Mouse (Mus musculus) stomach, postnatal 0 days (tissue): ENCODE results near the gene Tspan18. TPM values are rescaled to one million over a fixed set of nuclear protein-coding genes. Genes with fewer than 3 reads are reported as not detected.

ENCODE experiments used
- ATAC-seq: fragments of 200-750 bp; cut with Nextera tagmentation; 2 replicates; pipeline ENCODE4 v1.8.0; 2017; ENCODE audit not compliant: low FRiP score, low TSS enrichment
- DNase-seq: peaks from one replicate; pipeline ENCODE4 v3.0.0-alpha.2; 2016; ENCODE audit warnings: low spot score
- H3K27ac ChIP-seq: fragments of 300-500 bp; sonication (generic); replicated peaks from 2 replicates; pipeline ENCODE4 v1.5.1; 2014; ENCODE audit warnings: mild to moderate bottlenecking, control low read depth
- H3K27me3 ChIP-seq: fragments of 300-500 bp; sonication (generic); 2 replicates; pipeline ENCODE4 v1.6.1; 2014; ENCODE audit warnings: low read length; ENCODE audit not compliant: control insufficient read depth, insufficient read depth
- H3K36me3 ChIP-seq: fragments of 300-500 bp; sonication (generic); 2 replicates; pipeline ENCODE4 v1.6.1; 2014; ENCODE audit warnings: low read length, mixed read lengths; ENCODE audit not compliant: control insufficient read depth, insufficient read depth
- H3K4me1 ChIP-seq: fragments of 300-500 bp; sonication (generic); replicated peaks from 2 replicates; pipeline ENCODE4 v1.6.1; 2014; ENCODE audit warnings: antibody characterized with exemption; ENCODE audit not compliant: control insufficient read depth, insufficient read depth
- H3K4me2 ChIP-seq: fragments of 300-500 bp; sonication (generic); replicated peaks from 2 replicates; pipeline ENCODE4 v1.6.1; 2014; ENCODE audit warnings: low read depth, mild to moderate bottlenecking, control low read depth, moderate library complexity
- H3K4me3 ChIP-seq: fragments of 300-500 bp; sonication (generic); 2 replicates; pipeline ENCODE4 v1.5.1; 2014; ENCODE audit warnings: low read depth, low read length, control low read depth
- H3K9ac ChIP-seq: fragments of 300-500 bp; sonication (generic); 2 replicates; pipeline ENCODE4 v1.6.1; 2014; ENCODE audit warnings: mild to moderate bottlenecking, low read length, control low read depth, mixed read lengths
- H3K9me3 ChIP-seq: fragments of 300-500 bp; sonication (generic); 2 replicates; pipeline ENCODE4 v1.6.1; 2016; ENCODE audit warnings: low read length; ENCODE audit not compliant: control insufficient read depth
- CTCF ChIP-seq: IDR thresholded peaks from 2 replicates; pipeline ENCODE4 v1.5.1; 2016; ENCODE audit warnings: antibody characterized with exemption, low read depth, mild to moderate bottlenecking, moderate library complexity
- EP300 ChIP-seq: optimal IDR thresholded peaks from 2 replicates; pipeline ENCODE3; 2016; ENCODE audit warnings: antibody characterized with exemption
- WGBS: fragments of 180-500 bp; shearing (Covaris S2); extraction: QIAGEN DNeasy Blood & Tissue Kit; methylation state at CpG from one replicate; pipeline ENCODE4 v1.1.7; 2014; 5-methylcytosine and 5-hydroxymethylcytosine counted together
- polyA plus RNA-seq: library from polyadenylated mRNA; unstranded; fragments of >200 nt; fragmentation: Nextera tagmentation; extraction: Ambion mirVana; gene quantifications from 2 replicates; pipeline ENCODE4 v1.2.1, GENCODE M21; 2015

Tspan18 gene
- polyA plus RNA-seq, 1 experiment from 2014 or later: 8.7 TPM

- H3K9ac ChIP-seq: no peak overlapping the region
- H3K36me3 ChIP-seq: no peaks in the 10 kb centered on the region
- H3K27me3 ChIP-seq: no peaks in the 10 kb centered on the region
- ATAC-seq (0 out of 2 replicates have a peak, but pooled peaks have one; percentile 24), DNase-seq (no peak)
- WGBS: 29% methylated on average over 2 of the region's 6 CpGs
- TF ChIP-seq CTCF: no peak
- no peak for TF ChIP-seq EP300
- H3K4me1 ChIP-seq: no peaks in the 10 kb centered on the region
- H3K4me3 ChIP-seq: no peak overlapping the region
- no peak overlapping the region for H3K4me2 ChIP-seq
- H3K9me3 ChIP-seq: no peaks in the 10 kb centered on the region
- H3K27ac ChIP-seq: no peak overlapping the region
Observed at GRCm38 (mm10) chr2:93372097-93372571, 37.8 kb upstream of the Tspan18 start.

DNA sequence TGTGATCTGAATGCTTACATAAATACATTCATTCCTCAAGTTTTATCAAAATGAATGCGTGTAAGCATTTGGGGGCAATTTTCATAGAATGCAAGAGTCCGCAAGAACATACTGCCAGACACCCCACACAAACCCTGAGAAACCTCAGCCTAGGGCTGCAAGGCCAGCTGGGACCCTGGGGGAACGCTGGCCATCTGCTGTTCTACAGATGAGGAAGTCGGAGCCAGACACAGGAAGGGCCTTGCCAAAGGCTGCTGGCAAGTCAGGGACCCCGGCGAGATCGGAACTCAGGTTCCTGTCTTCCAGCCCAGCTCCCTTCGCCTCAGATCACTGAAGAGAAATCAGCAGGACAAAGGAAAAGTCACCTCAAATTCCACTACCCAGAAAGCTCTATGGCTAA lies 34.6 kb upstream of the Tspan18 start:
- Histone ChIP-seq H3K36me3 (no peaks in the 10 kb centered on the region), H3K27ac (no peak overlapping the region), H3K4me2 (no peak overlapping the region), H3K4me1 (no peaks in the 10 kb centered on the region), H3K4me3 (no peak overlapping the region), H3K9ac (no peak overlapping the region), H3K9me3 (no peaks in the 10 kb centered on the region), H3K27me3 (no peaks in the 10 kb centered on the region)
- no peak for TF ChIP-seq CTCF
- no peak for TF ChIP-seq EP300
- 62% methylated on average over 8 of the region's 8 CpGs for WGBS
- ATAC-seq: no peak
- DNase-seq: no peak

GRCm38 (mm10) chr2:93367962-93368361 lies 33.7 kb upstream of the Tspan18 start:
- DNase-seq: no peak
- Histone ChIP-seq H3K27me3 (no peaks in the 10 kb centered on the region), H3K4me2 (no peak overlapping the region), H3K4me3 (no peak overlapping the region), H3K4me1 (no peaks in the 10 kb centered on the region), H3K9ac (no peak overlapping the region), H3K9me3 (no peaks in the 10 kb centered on the region), H3K36me3 (no peaks in the 10 kb centered on the region), H3K27ac (no peak overlapping the region)
- TF ChIP-seq EP300: no peak
- no peak for ATAC-seq
- 68% methylated on average over 6 of the region's 6 CpGs for WGBS

GRCm38 (mm10) chr2:93365411-93365810 lies 31.1 kb upstream of the Tspan18 start:
- no peak for DNase-seq
- H3K9me3 ChIP-seq: no peaks in the 10 kb centered on the region
- TF ChIP-seq CTCF: no peak
- TF ChIP-seq EP300: no peak

DNA sequence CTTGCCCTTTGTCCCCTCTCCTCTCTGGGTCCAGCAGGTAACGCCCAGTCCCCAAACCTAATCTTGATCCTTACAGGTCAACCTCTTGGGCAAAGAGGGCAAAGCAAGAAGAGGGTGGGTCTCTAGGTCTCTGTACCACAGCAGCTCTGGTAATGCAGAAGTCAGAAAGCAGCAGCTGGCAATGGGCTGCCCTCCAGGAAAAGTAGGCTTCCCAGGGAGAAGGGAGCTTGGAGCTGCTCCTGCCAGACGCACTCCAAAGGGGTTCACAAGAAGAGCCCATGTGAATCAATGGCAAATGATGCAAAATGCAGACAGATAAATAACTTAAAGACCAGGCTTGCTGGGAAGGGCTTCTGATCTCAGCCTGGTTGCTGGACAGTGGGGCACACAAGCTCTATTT lies 30.6 kb upstream of the Tspan18 start:
- no peaks in the 10 kb centered on the region for H3K27me3 ChIP-seq
- no peak for TF ChIP-seq EP300
- TF ChIP-seq CTCF: no peak
- H3K4me2 ChIP-seq: no peak overlapping the region
- no peak for DNase-seq
- H3K4me1 ChIP-seq: no peaks in the 10 kb centered on the region
- no peak overlapping the region for H3K27ac ChIP-seq
- H3K36me3 ChIP-seq: no peaks in the 10 kb centered on the region
- ATAC-seq: no peak
- H3K4me3 ChIP-seq: no peak overlapping the region
- WGBS: 73% methylated on average over 2 of the region's 2 CpGs
- H3K9ac ChIP-seq: no peak overlapping the region
- no peaks in the 10 kb centered on the region for H3K9me3 ChIP-seq

More at GRCm38 (mm10) chr2:93365411-93365810, 31.1 kb upstream of the Tspan18 start:
- H3K27ac ChIP-seq: no peak overlapping the region
- H3K27me3 ChIP-seq: no peaks in the 10 kb centered on the region
- H3K4me2 ChIP-seq: no peak overlapping the region
- H3K4me1 ChIP-seq: no peaks in the 10 kb centered on the region
- no peaks in the 10 kb centered on the region for H3K36me3 ChIP-seq
- 63% methylated on average over 9 of the region's 9 CpGs for WGBS
- no peak overlapping the region for H3K4me3 ChIP-seq
- no peak for ATAC-seq
- no peak overlapping the region for H3K9ac ChIP-seq

GRCm38 (mm10) chr2:93361454-93361853 lies 27.1 kb upstream of the Tspan18 start:
- Histone ChIP-seq H3K9ac (no peak overlapping the region), H3K36me3 (no peaks in the 10 kb centered on the region), H3K4me1 (no peaks in the 10 kb centered on the region), H3K9me3 (no peaks in the 10 kb centered on the region), H3K4me3 (no peak overlapping the region), H3K27me3 (no peaks in the 10 kb centered on the region), H3K4me2 (no peak overlapping the region), H3K27ac (no peak overlapping the region)
- no peak for TF ChIP-seq CTCF
- no peak for TF ChIP-seq EP300
- WGBS: 22% methylated on average over 5 of the region's 5 CpGs
- ATAC-seq (peak; percentile 57; the same call in 1 of the 2 replicates), DNase-seq (peak; percentile 60)
